Mouse (Mus musculus) olfactory bulb, adult 2 months (tissue): ENCODE results near the gene Dnajc7.

ENCODE experiments used
- CTCF ChIP-seq: fragments of 200-500 bp; IDR thresholded peaks from 2 replicates; pipeline ENCODE4 v1.5.1; 2012; ENCODE audit warnings: low read depth, mild to moderate bottlenecking, low read length, moderate library complexity; ENCODE audit not compliant: insufficient read depth
- POLR2A ChIP-seq: fragments of 200-500 bp; IDR thresholded peaks from 2 replicates; pipeline ENCODE4 v1.6.1; 2012; ENCODE audit warnings: mild to moderate bottlenecking, low read depth, low read length, moderate library complexity; ENCODE audit not compliant: insufficient read depth

DNA sequence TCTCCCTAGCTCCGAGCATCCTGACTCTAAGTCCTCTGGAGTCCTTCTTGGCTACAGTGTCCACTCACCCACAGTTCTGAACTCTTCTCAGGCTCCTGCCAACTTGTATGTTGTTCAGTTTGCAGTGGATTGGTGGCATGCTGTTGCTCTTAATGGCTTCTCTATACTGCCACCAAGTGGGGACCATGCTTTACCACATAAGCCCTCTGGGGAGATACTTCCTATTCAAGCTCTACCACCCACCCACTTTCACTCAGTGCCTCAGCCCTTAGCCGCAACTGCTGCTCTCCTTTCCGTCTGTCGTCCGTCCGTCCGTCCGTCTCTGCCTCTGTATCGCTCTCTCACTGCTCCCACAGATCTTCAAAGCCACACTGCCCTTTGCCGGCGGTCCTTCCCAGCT lies 64.4 kb downstream of the Dnajc7 start:
- no peak for TF ChIP-seq POLR2A
- TF ChIP-seq CTCF = no peak
